Mouse (Mus musculus) CH12.LX (cell line): ENCODE data around the gene Nmnat2.

Experiments
- CHD1 ChIP-seq: IDR thresholded peaks from 2 replicates; pipeline ENCODE4 v1.6.1; 2012; ENCODE audit warnings: low read depth, low read length, improper control_type of control experiment, inconsistent platforms
- CHD2 ChIP-seq: IDR thresholded peaks from 2 replicates; pipeline ENCODE4 v1.6.1; 2011; ENCODE audit warnings: low read length, improper control_type of control experiment
- CTCF ChIP-seq, 2 experiments: IDR thresholded peaks in 1 of 2; conservative IDR thresholded peaks in 1 of 2; 2 replicates each; pipeline ENCODE4 v1.5.1; 2011 to 2012; ENCODE audit warnings: low read depth in 2 of 2, low read length in 2 of 2, improper control_type of control experiment in 1 of 2, inconsistent platforms in 1 of 2, mild to moderate bottlenecking in 1 of 2, moderate library complexity in 1 of 2
- GABPA ChIP-seq: IDR thresholded peaks from 2 replicates; pipeline ENCODE4 v1.6.1; 2012; ENCODE audit warnings: low read depth, low read length, improper control_type of control experiment, inconsistent platforms; ENCODE audit not compliant: insufficient replicate concordance
- IRF4 ChIP-seq: IDR thresholded peaks from 2 replicates; pipeline ENCODE4 v1.6.1; 2014; ENCODE audit warnings: low read depth, mild to moderate bottlenecking, inconsistent platforms, low read length, improper control_type of control experiment
- MEF2A ChIP-seq: IDR thresholded peaks from 2 replicates; pipeline ENCODE4 v1.6.1; 2014; ENCODE audit warnings: low read depth, mild to moderate bottlenecking, inconsistent platforms, low read length, improper control_type of control experiment, borderline replicate concordance
- MXI1 ChIP-seq: IDR thresholded peaks from 2 replicates; pipeline ENCODE4 v1.6.1; 2011; ENCODE audit warnings: mild to moderate bottlenecking, low read depth, low read length, improper control_type of control experiment
- POLR2A ChIP-seq: IDR thresholded peaks from 2 replicates; pipeline ENCODE4 v1.6.1; 2011; ENCODE audit warnings: low read depth, mild to moderate bottlenecking, improper control_type of control experiment, low read length
- SIN3A ChIP-seq: IDR thresholded peaks from 2 replicates; pipeline ENCODE4 v1.6.1; 2012; ENCODE audit warnings: low read length, improper control_type of control experiment, inconsistent platforms
- USF1 ChIP-seq: IDR thresholded peaks from 2 replicates; pipeline ENCODE4 v1.6.1; 2014; ENCODE audit warnings: low read depth, mild to moderate bottlenecking, inconsistent platforms, low read length, improper control_type of control experiment
- USF2 ChIP-seq: conservative IDR thresholded peaks from 2 replicates; pipeline ENCODE4 v1.6.1; 2011; ENCODE audit warnings: low read depth, low read length, improper control_type of control experiment

DNA sequence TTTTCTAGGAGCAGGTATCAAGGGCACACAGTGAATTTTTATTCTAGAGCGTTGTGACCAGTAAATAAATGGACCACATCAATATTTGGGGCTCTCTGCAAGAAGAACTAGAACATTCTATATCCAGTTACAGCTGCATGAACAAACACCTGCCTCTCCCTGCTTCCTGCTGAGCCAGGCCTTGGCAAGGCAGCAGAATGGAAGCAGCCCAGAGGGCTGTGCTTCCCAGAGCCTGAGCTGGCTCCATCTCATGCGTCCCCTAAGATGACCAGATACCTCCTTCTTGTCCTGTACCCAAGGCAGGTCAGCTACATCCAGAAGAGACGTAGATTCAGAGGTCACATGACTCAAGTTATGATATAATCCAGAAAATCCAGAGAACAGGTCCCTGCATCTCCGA lies 52.0 kb downstream of the Nmnat2 start:
- TF ChIP-seq CHD2 (no peak), SIN3A (no peak), POLR2A (no peak), IRF4 (no peak), CTCF (conservative IDR thresholded peaks at IDR 0.05 in 1 of 2, IDR thresholded peaks at IDR 0.05 in 1 of 2; ENCODE audit: low read depth in 2 of 2, low read length in 2 of 2) (no peak), USF1 (no peak), MEF2A (no peak), CHD1 (no peak), MXI1 (no peak), USF2 (no peak), GABPA (no peak)
